Comparison of ENCODE assay signal across 7 mouse cellular contexts in genomic region chr7:31150566-31151300, GRCm38 (mm10). TPM values are rescaled to one million over a fixed set of nuclear protein-coding genes. Genes with fewer than 3 reads are reported as not detected.
DNase-seq lines count a peak whose midpoint lies in the region; ATAC-seq and TF ChIP-seq lines count a peak whose summit lies in the region.

No protein-coding gene starts in this region.

- H3K9me3 ChIP-seq in limb, embryonic 11.5 days (ENCODE audit: control insufficient read depth, low read length) = no peaks in the 10 kb centered on the region
- no peaks in the 10 kb centered on the region for H3K9me3 ChIP-seq in midbrain, embryonic 12.5 days

- peak; percentile 50 for TF ChIP-seq POLR2A in small intestine, adult 2 months (IDR thresholded peaks at IDR 0.05; ENCODE audit: low read depth, low read length)

- ATAC-seq in limb, embryonic 11.5 days (ENCODE audit: insufficient number of reproducible peaks, low FRiP score, low TSS enrichment, low read depth) = peak; percentile 74
- ATAC-seq in midbrain, embryonic 12.5 days (ENCODE audit: low FRiP score, low read depth) = peak; percentile 81

- DNase-seq in adrenal gland, postnatal 10 days = peak; percentile 96
- DNase-seq in embryo, embryonic 9.5 days (ENCODE audit: extremely low spot score) = peak; percentile 89
- DNase-seq in heart, adult 11 months = peak; percentile 99
- peak; percentile 86 for DNase-seq in kidney, adult 11 months
- DNase-seq in limb, embryonic 11.5 days (ENCODE audit: low spot score) = peak; percentile 88

- H3K4me3 ChIP-seq in limb, embryonic 11.5 days (ENCODE audit: low read depth, low read length) = peak overlapping the region; percentile 91
- H3K4me3 ChIP-seq in midbrain, embryonic 12.5 days = peak overlapping the region; percentile 86
- peak overlapping the region; percentile 67 for H3K4me3 ChIP-seq in small intestine, adult 2 months (ENCODE audit: low read depth, low read length)

- peak overlapping the region; percentile 92 for H3K27ac ChIP-seq in limb, embryonic 11.5 days (replicated peaks; ENCODE audit: low read depth, low read length)
- peak overlapping the region; percentile 98 for H3K27ac ChIP-seq in midbrain, embryonic 12.5 days (replicated peaks)
- peak overlapping the region; percentile 91 for H3K27ac ChIP-seq in small intestine, adult 2 months (ENCODE audit: insufficient read depth, low read depth, low read length)

- no peaks in the 10 kb centered on the region; the same call in 1 of the 2 replicates for H3K36me3 ChIP-seq in limb, embryonic 11.5 days (ENCODE audit: control insufficient read depth, insufficient read depth, low read length)
- peaks cover 10% of the 10 kb centered on the region for H3K36me3 ChIP-seq in midbrain, embryonic 12.5 days
- no peaks in the 10 kb centered on the region for H3K36me3 ChIP-seq in small intestine, adult 2 months (ENCODE audit: control insufficient read depth, insufficient read depth, low read length)

- no peaks in the 10 kb centered on the region for H3K27me3 ChIP-seq in limb, embryonic 11.5 days (ENCODE audit: control insufficient read depth, insufficient read depth, low read length)
- no peaks in the 10 kb centered on the region for H3K27me3 ChIP-seq in midbrain, embryonic 12.5 days
- no peaks in the 10 kb centered on the region for H3K27me3 ChIP-seq in small intestine, adult 2 months (ENCODE audit: control insufficient read depth, insufficient read depth, low read length)

- peaks cover 26% of the 10 kb centered on the region for H3K4me1 ChIP-seq in limb, embryonic 11.5 days (ENCODE audit: control insufficient read depth, insufficient read depth, low read length)
- H3K4me1 ChIP-seq in midbrain, embryonic 12.5 days = peaks cover 24% of the 10 kb centered on the region
- H3K4me1 ChIP-seq in small intestine, adult 2 months (ENCODE audit: control insufficient read depth, insufficient read depth, insufficient read length, low read length) = peaks cover 11% of the 10 kb centered on the region

- 1% methylated on average over 61 of the region's 63 CpGs for WGBS in limb, embryonic 11.5 days
- under 1% methylated on average over 63 of the region's 63 CpGs for WGBS in midbrain, embryonic 12.5 days
- 1% methylated on average over 63 of the region's 63 CpGs for WGBS in small intestine, adult 2 months

- H3K9ac ChIP-seq in limb, embryonic 11.5 days (ENCODE audit: low read length) = peak overlapping the region; percentile 96
- H3K9ac ChIP-seq in midbrain, embryonic 12.5 days (replicated peaks) = peak overlapping the region; percentile 98

- peak overlapping the region; percentile 76 for H3K4me2 ChIP-seq in limb, embryonic 11.5 days (ENCODE audit: low read depth, severe bottlenecking)
- peak overlapping the region; percentile 75 for H3K4me2 ChIP-seq in midbrain, embryonic 12.5 days (replicated peaks)

- TF ChIP-seq CTCF in small intestine, adult 2 months (IDR thresholded peaks at IDR 0.05; ENCODE audit: extremely low read depth, insufficient read length, insufficient replicate concordance, low read depth, low read length) = no peak

RNA-seq across cellular contexts. Expression of gene Gramd1a, which starts 5.0 kb away (rescaled TPM):
- 10 to 100 TPM; 39.4 to 60.0 TPM for total RNA-seq in adrenal gland, postnatal 10 days (2021)
- 86.9 and 87.2 TPM in 2 replicates for polyA plus RNA-seq in limb, embryonic 11.5 days (2014; fragmentation: Nextera tagmentation; extraction: Ambion mirVana)
- 186 and 194 TPM in 2 replicates for polyA plus RNA-seq in midbrain, embryonic 12.5 days (2016; fragmentation: Nextera tagmentation; extraction: Ambion mirVana)
- polyA plus RNA-seq in small intestine, adult 2 months (2012; rRNA removed) = 56.4 and 64.9 TPM in 2 replicates

RNA-seq across cellular contexts. Expression of gene Scn1b, which starts 23.9 kb away (rescaled TPM):
- 10 to 100 TPM; 15.7 to 39.2 TPM for total RNA-seq in adrenal gland, postnatal 10 days (2021)
- 0.51 and 1.0 TPM in 2 replicates for polyA plus RNA-seq in limb, embryonic 11.5 days (2014; fragmentation: Nextera tagmentation; extraction: Ambion mirVana)
- polyA plus RNA-seq in midbrain, embryonic 12.5 days (2016; fragmentation: Nextera tagmentation; extraction: Ambion mirVana) = 1.7 and 1.8 TPM in 2 replicates
- 11.1 and 19.6 TPM in 2 replicates for polyA plus RNA-seq in small intestine, adult 2 months (2012; rRNA removed)

RNA-seq across cellular contexts. Expression of gene Hpn, which starts 35.6 kb away (rescaled TPM):
- total RNA-seq in adrenal gland, postnatal 10 days (2021) = 10 to 100 TPM; 25.1 to 65.2 TPM
- polyA plus RNA-seq in limb, embryonic 11.5 days (2014; fragmentation: Nextera tagmentation; extraction: Ambion mirVana) = 2.2 and 2.3 TPM in 2 replicates
- 0.41 and 0.63 TPM in 2 replicates for polyA plus RNA-seq in midbrain, embryonic 12.5 days (2016; fragmentation: Nextera tagmentation; extraction: Ambion mirVana)
- 4.2 and 27.5 TPM in 2 replicates for polyA plus RNA-seq in small intestine, adult 2 months (2012; rRNA removed)

Comparison
In these comparisons a context has a peak if more than half of its experiments do, and no peak if none do; other contexts are left out.
1. Peak in every context shown above with its lines: DNase-seq, ATAC-seq, H3K4me3 ChIP-seq and H3K27ac ChIP-seq.